Mouse (Mus musculus) layer of hippocampus, adult 2 months (tissue): Measurements from ENCODE around the gene Morn1. TPM values are rescaled to one million over a fixed set of nuclear protein-coding genes. Genes with fewer than 3 reads are reported as not detected.

Experiments used
- DNase-seq, 2 experiments: peaks; one replicate each; pipeline ENCODE4 v3.0.0; 2022; ENCODE audit warnings: low spot score in 2 of 2
- H3K27ac ChIP-seq: fragments of 200-600 bp; 2 replicates; pipeline ENCODE4 v1.8.1; 2022
- H3K4me3 ChIP-seq: fragments of 200-600 bp; 2 replicates; pipeline ENCODE4 v1.8.1; 2022; ENCODE audit warnings: mild to moderate bottlenecking
- CTCF ChIP-seq: fragments of 200-600 bp; conservative IDR thresholded peaks from 2 replicates; pipeline ENCODE4 v1.8.1; 2022; ENCODE audit warnings: antibody characterized with exemption, mild to moderate bottlenecking, moderate library complexity
- total RNA-seq, 2 experiments: library from RNA; stranded (reverse); gene quantifications; 2 replicates each; pipeline ENCODE4 v1.2.3; 2021

The Morn1 gene
- total RNA-seq, 2 experiments from 2014 or later = 11.8 to 14.0 TPM

- Histone ChIP-seq H3K27ac (no peak overlapping the region), H3K4me3 (no peak overlapping the region)
- no peak for DNase-seq
- TF ChIP-seq CTCF = no peak
Measured at GRCm38 (mm10) chr4:155126602-155127372, 40.4 kb downstream of the Morn1 start.

DNA sequence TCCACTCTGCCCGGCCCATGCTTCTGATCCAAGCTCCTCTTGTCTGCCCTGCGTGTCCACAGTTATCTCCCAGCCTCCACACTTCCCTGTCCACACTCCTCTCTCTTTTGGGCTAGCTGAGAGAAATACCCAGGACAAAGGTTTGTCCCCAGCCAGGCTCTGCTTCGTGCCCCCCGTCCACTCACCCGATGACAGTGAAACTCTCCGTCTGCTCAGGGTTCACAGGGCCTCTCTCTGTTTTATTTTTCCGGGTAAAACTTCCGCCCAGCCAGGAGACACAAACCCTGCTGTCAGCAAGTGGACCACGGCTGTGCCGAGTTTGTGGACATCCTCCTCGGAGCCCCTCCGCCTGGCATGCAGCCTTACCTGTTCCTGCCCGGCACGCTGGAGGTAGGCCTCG, 42.0 kb downstream of the Morn1 start:
- no peak for DNase-seq
- peak overlapping the region; percentile 88; the same call in 1 of the 2 replicates for H3K27ac ChIP-seq
- no peak overlapping the region for H3K4me3 ChIP-seq
- TF ChIP-seq CTCF = no peak

DNA sequence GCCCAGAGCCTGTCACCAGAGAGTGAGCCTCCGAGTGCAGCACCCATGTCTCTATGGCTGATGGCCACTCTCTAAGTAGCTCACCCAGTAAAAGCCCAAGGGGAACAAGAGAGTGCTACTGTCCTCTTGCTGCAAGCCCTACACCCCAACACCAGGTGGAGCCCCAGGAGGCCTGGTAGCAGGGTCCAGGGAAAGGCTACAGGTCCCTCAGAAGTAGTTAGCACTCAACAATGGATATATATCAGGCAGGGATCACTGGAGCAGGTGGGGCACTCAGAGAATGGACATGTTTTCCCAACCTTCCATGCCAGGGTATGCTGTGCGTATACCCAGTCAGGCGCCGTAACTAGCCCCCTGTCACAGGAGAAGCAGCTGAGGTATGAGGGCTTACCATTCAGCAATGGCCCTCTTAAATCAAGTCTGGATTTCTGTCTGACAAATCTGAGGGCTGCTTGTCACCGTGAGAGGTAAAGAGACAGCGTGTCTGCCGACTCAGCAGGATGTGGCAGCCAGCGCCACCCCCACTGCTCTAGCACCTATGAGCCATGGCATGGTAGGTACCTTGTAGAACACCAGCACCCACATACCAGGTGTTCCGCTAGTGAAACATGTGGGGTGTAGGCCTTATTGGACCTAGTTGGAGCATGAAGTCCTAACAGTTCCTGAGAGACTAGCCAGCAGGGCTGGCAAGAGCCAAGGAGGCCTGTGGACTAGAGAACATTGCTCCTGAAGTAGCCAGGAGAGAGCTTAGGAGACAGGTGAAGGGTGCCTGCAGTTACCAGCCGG, 42.9 kb downstream of the Morn1 start:
- peak; percentile 74 for TF ChIP-seq CTCF
- peak in 1 of 2 experiments; percentile 43 for DNase-seq
- H3K27ac ChIP-seq = peak overlapping the region; percentile 88

DNA sequence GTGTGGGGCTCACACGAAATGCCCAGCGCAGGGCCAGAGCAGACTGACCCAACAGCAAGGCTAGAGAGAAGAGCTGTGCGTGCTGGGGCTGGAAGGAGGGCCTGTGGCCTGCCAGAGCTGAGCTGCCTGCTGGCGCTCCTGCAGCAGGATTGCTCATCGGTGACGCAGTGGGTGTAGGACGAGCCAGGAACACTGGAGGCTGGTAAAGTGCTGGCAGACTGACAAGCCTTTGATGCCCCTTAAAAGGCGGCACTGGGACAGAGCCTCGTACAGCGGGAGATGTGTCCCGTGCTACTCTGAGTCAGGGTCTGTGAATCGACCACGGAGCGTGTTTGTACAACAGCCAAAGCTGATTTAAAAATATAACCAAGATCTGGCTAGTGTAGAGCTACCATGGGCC, 43.6 kb downstream of the Morn1 start:
- DNase-seq = peak; percentile 87 to 91
- H3K27ac ChIP-seq = peak overlapping the region; percentile 88
- TF ChIP-seq CTCF = no peak
- 0 out of 2 replicates have a peak overlapping the region, but pooled peaks have one; percentile 4 for H3K4me3 ChIP-seq

More for the DNA sequence above, 42.9 kb downstream of the Morn1 start:
- no peak overlapping the region for H3K4me3 ChIP-seq

DNA sequence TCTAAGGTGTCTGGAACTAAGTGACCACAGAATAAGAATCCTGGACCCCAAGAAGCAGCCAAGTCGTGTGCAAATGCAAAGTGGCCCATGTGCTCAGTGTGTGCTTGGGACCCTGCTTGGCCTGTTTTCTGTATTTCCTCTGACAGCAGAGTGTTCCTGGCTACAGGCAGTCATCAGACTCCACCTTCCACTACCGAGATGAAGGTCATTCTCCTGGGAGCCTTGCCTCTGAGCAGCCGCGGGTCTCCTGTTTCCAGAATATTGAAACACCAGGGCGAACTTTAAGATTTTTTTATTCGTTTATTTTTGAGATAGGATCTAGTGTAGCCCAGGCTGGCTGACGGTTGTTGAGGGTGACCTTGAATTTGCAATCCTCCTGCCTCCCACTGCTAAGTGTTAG, 44.2 kb downstream of the Morn1 start:
- no peak for DNase-seq
- TF ChIP-seq CTCF = no peak
- peak overlapping the region; percentile 88 for H3K27ac ChIP-seq

DNA sequence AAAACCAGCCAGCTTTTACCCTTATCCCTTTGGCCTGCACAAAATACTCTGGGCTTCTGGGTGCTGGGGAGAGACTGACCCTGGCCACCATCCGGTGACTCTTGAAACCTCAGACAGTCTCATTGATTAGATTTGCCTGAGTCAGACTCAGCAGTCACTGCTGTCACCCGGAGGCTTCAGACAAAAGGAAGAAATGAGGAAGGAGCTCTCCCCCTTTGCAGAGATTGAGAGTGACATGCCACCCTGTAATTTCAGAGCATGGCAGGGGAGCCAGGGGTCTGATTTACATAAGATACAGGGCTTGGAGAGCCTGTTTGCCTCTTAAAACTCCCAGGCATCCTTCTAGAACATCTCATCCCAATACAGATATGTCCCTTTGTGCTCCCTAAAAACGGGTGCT, 46.8 kb downstream of the Morn1 start:
- no peak for DNase-seq
- no peak for TF ChIP-seq CTCF
- Histone ChIP-seq H3K4me3 (no peak overlapping the region), H3K27ac (no peak overlapping the region)

More for the DNA sequence above, 44.2 kb downstream of the Morn1 start:
- no peak overlapping the region for H3K4me3 ChIP-seq

DNA sequence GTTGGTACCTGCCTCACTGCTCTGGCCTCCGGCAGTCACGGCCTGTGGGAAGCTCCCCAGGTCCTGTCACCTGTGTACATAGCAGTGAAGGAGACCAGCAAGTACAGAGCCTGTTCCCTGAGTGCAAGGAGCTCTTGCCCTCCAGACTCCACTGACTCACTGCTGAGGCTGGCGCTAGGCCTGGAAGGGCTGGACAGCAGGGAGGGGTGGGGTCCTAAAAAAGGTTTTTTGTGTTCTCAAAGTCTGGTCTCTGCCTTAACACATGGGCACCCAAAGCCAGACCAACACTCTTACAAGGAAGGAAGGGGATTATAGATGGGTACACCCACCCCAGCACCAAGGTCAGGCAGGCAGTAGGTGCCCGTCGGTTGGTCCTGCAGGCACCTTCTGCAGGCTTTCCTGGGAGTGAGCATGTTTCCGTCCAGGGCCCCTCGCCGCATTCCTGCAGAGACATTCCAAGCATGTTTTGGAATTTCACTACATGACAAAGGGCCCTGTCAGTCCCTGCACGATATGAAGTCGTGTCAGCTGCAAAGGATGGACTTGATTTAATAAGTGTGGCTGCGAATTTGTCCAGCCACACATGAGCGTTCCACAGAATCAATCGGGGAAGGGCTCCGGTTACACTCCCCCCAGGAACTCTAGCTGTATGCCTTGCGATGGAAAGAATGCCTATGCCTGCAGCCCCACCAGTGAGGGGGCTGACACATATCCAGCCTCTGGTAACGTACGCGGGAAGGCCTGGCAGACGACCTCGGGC, 47.5 kb downstream of the Morn1 start:
- no peak overlapping the region for H3K4me3 ChIP-seq
- no peak overlapping the region for H3K27ac ChIP-seq
- no peak for DNase-seq
- no peak for TF ChIP-seq CTCF

DNA sequence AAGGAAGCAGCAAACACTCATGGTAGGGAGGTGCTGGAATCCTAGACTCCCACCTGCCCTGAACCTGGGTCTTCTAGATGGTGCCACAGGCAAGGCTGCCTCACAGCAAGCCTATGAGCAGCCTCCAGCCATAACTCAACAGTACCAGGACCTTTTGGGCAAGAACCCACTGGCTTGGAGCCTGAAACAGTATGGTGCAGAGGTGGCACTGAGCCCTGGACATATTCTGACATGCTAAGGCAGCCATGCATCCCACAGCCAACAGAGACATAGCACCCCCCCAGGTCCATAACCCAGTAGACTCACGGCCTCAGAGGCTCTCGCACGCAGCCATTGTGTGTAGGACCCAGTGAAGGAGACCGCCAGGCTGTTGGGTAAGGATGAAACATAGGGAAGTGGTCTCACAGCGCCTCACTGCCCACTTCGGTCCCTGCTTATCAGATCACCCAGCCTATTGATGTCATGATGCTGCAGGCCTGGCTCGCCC, 48.4 kb downstream of the Morn1 start:
- no peak overlapping the region for H3K4me3 ChIP-seq
- H3K27ac ChIP-seq = no peak overlapping the region
- DNase-seq = no peak
- no peak for TF ChIP-seq CTCF

GRCm38 (mm10) chr4:155135909-155136585, 49.7 kb downstream of the Morn1 start:
- no peak for DNase-seq
- TF ChIP-seq CTCF = no peak
- Histone ChIP-seq H3K4me3 (no peak overlapping the region), H3K27ac (no peak overlapping the region)

- no peak for TF ChIP-seq CTCF
Measured at GRCm38 (mm10) chr4:155137891-155138290, 51.5 kb downstream of the Morn1 start.

DNA sequence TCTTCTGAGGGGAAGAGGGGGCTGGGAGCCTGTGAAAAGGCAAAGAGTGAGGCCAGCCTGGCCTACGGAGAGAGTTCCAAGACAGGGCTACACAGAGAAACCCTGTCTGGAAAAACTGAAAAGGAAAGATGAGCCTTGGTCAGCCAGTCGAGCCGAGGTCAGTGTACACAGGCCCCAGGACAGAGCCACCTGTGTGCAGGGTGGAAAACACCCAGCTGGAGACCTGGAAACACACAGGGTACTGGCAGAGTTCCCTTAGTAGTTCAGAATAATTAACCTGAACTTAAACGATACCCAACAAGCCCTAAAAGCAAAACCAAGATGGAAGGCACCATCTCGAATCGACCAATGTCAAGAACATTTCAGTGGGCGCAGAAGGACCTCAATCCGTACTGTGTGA, 52.1 kb downstream of the Morn1 start:
- H3K27ac ChIP-seq = no peak overlapping the region
- no peak for DNase-seq
- no peak overlapping the region for H3K4me3 ChIP-seq
- no peak for TF ChIP-seq CTCF

More at GRCm38 (mm10) chr4:155137891-155138290, 51.5 kb downstream of the Morn1 start:
- no peak for DNase-seq
- H3K27ac ChIP-seq = no peak overlapping the region
- H3K4me3 ChIP-seq = no peak overlapping the region

- Histone ChIP-seq H3K4me3 (no peak overlapping the region), H3K27ac (no peak overlapping the region)
- no peak for TF ChIP-seq CTCF
- no peak for DNase-seq
Measured at GRCm38 (mm10) chr4:155139281-155140045, 53.1 kb downstream of the Morn1 start.
